Mouse (Mus musculus): ENCODE data around the gene Hoxa7.

- TF ChIP-seq CTCF (IDR thresholded peaks at IDR 0.05; ENCODE audit: low read depth, low read length) (no peak), POLR2A (IDR thresholded peaks at IDR 0.05; ENCODE audit: insufficient read depth, low read length) (no peak)
These were observed 9.7 kb downstream of the Hoxa7 start for GRCm38 (mm10) chr6:52211961-52212360.
